Mouse (Mus musculus): ENCODE measurements at regions not wholly inside any gene's neighbourhood (a gene's known extent, or its start where the extent isn't known, plus 50 kb on each side); places are given as distances from the start of the nearest gene placed in this dataset.

GRCm38 (mm10) chr11:112607359-112607758 is 174.7 kb upstream of the Sox9 start:
- H3K36me3 ChIP-seq (replicated peaks; ENCODE audit: control insufficient read depth, insufficient read depth, low read depth): no peaks in the 10 kb centered on the region
- no peak overlapping the region for H3K9ac ChIP-seq (replicated peaks)
- H3K27me3 ChIP-seq (ENCODE audit: control insufficient read depth, insufficient read depth, low read length): no peaks in the 10 kb centered on the region
- no peak overlapping the region for H3K27ac ChIP-seq
- TF ChIP-seq EP300 (IDR thresholded peaks at IDR 0.05; ENCODE audit: low read depth): no peak
- TF ChIP-seq CTCF (IDR thresholded peaks at IDR 0.05; ENCODE audit: low read depth): no peak
- no peaks in the 10 kb centered on the region for H3K9me3 ChIP-seq (ENCODE audit: control insufficient read depth, low read length)
- no peak overlapping the region for H3K4me3 ChIP-seq (ENCODE audit: insufficient read depth in 1 of 2, low read depth in 2 of 2, low read length in 2 of 2)
- 55% methylated on average over 1 of the region's 1 CpGs for WGBS (ENCODE audit: insufficient replicate concordance)
- no peak overlapping the region for H3K4me2 ChIP-seq (ENCODE audit: low read depth)
- DNase-seq (ENCODE audit: low read depth in 3 of 3, low spot score in 3 of 3): no peak
- no peaks in the 10 kb centered on the region for H3K4me1 ChIP-seq (replicated peaks; ENCODE audit: control insufficient read depth in 2 of 2, insufficient read depth in 2 of 2, low read length in 1 of 2)
- ATAC-seq (ENCODE audit: insufficient read depth): no peak

DNA sequence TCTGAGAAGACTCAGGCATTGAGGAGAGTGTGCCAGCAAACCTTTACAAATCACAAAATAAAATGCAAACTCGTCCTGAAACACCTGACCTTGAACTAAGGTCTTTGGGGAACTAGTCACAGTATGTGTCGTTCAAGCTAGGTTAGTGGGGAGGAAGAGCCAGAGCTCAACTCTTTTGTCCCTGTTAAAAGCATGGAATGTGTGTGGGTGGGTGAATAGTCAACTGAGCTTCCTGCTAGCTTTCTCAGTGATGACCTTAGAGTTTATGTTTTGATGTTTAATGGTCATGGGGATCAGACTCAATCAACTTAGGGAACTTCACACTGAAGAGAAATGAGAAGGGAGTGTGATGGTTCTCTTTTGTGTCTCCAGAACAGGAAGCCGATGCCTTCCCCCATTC is 172.7 kb upstream of the Sox9 start:
- no peak for DNase-seq (ENCODE audit: low read depth in 3 of 3, low spot score in 3 of 3)
- Histone ChIP-seq H3K27me3 (ENCODE audit: control insufficient read depth, insufficient read depth, low read length) (no peaks in the 10 kb centered on the region), H3K4me1 (replicated peaks; ENCODE audit: control insufficient read depth in 2 of 2, insufficient read depth in 2 of 2, low read length in 1 of 2) (no peaks in the 10 kb centered on the region)

DNA sequence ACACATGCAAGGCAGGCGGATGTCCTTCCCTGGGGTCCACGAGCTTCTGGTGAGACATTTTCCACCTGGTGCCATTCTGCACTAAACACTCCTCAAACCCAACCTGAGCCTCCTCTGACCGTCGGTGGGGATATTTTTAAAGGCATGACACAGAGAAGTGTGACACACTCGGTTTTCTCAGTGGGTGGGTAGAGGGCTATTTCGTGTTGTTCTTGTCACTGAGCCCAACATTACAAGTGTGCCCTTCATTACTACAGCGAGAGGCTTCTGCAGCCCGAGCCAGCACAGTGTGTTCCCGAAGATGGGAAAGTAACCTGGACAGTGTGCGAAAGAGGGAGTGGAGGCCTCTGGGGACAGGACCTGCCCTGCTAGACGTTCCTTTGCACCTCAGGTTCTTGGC is 171.0 kb upstream of the Sox9 start:
- H3K9me3 ChIP-seq (ENCODE audit: control insufficient read depth, low read length): no peaks in the 10 kb centered on the region
- no peak for ATAC-seq (ENCODE audit: insufficient read depth)
- no peaks in the 10 kb centered on the region for H3K36me3 ChIP-seq (replicated peaks; ENCODE audit: control insufficient read depth, insufficient read depth, low read depth)
- H3K9ac ChIP-seq (replicated peaks): no peak overlapping the region
- TF ChIP-seq CTCF (IDR thresholded peaks at IDR 0.05; ENCODE audit: low read depth): no peak
- TF ChIP-seq EP300 (IDR thresholded peaks at IDR 0.05; ENCODE audit: low read depth): no peak
- DNase-seq (ENCODE audit: low read depth in 3 of 3, low spot score in 3 of 3): no peak
- no peaks in the 10 kb centered on the region for H3K27me3 ChIP-seq (ENCODE audit: control insufficient read depth, insufficient read depth, low read length)
- no peak overlapping the region for H3K4me3 ChIP-seq (ENCODE audit: insufficient read depth in 1 of 2, low read depth in 2 of 2, low read length in 2 of 2)
- H3K4me2 ChIP-seq (ENCODE audit: low read depth): no peak overlapping the region
- no peak overlapping the region for H3K27ac ChIP-seq
- WGBS (ENCODE audit: insufficient replicate concordance): 60% methylated on average over 11 of the region's 11 CpGs
- no peaks in the 10 kb centered on the region for H3K4me1 ChIP-seq (replicated peaks; ENCODE audit: control insufficient read depth in 2 of 2, insufficient read depth in 2 of 2, low read length in 1 of 2)

More for the DNA sequence above, 172.7 kb upstream of the Sox9 start:
- Histone ChIP-seq H3K27ac (no peak overlapping the region), H3K9ac (replicated peaks) (no peak overlapping the region), H3K4me3 (ENCODE audit: insufficient read depth in 1 of 2, low read depth in 2 of 2, low read length in 2 of 2) (no peak overlapping the region), H3K9me3 (ENCODE audit: control insufficient read depth, low read length) (no peaks in the 10 kb centered on the region), H3K36me3 (replicated peaks; ENCODE audit: control insufficient read depth, insufficient read depth, low read depth) (no peaks in the 10 kb centered on the region), H3K4me2 (ENCODE audit: low read depth) (no peak overlapping the region)
- ATAC-seq (ENCODE audit: insufficient read depth): no peak
- TF ChIP-seq EP300 (IDR thresholded peaks at IDR 0.05; ENCODE audit: low read depth): no peak
- TF ChIP-seq CTCF (IDR thresholded peaks at IDR 0.05; ENCODE audit: low read depth): no peak
- 38% methylated on average over 3 of the region's 3 CpGs for WGBS (ENCODE audit: insufficient replicate concordance)

DNA sequence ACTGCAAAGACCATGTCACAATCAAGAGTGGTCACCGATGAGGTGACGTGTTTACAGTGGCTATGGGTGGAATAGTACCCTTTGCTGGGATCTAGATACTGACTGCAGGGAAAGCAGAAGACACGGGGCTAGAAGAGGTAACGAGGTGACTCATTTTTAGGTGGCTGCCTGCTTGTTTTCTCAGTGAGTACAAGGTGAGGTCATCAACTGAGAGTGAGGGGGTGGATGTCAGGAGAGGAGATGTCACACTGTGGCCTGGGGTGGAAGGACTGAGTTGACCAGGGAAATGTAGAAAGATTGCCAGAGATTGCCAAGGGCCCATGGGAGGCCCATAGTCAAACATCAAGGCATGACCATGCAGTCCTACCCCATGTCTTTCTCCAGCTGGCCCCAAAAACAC is 166.4 kb upstream of the Sox9 start:
- Histone ChIP-seq H3K27ac (no peak overlapping the region), H3K4me1 (replicated peaks; ENCODE audit: control insufficient read depth in 2 of 2, insufficient read depth in 2 of 2, low read length in 1 of 2) (no peaks in the 10 kb centered on the region), H3K4me3 (ENCODE audit: insufficient read depth in 1 of 2, low read depth in 2 of 2, low read length in 2 of 2) (no peak overlapping the region), H3K9ac (replicated peaks) (no peak overlapping the region), H3K36me3 (replicated peaks; ENCODE audit: control insufficient read depth, insufficient read depth, low read depth) (no peaks in the 10 kb centered on the region), H3K9me3 (ENCODE audit: control insufficient read depth, low read length) (no peaks in the 10 kb centered on the region), H3K27me3 (ENCODE audit: control insufficient read depth, insufficient read depth, low read length) (no peaks in the 10 kb centered on the region), H3K4me2 (ENCODE audit: low read depth) (no peak overlapping the region)
- WGBS (ENCODE audit: insufficient replicate concordance): 56% methylated on average over 4 of the region's 4 CpGs
- DNase-seq (ENCODE audit: low read depth in 3 of 3, low spot score in 3 of 3) (no peak), ATAC-seq (ENCODE audit: insufficient read depth) (no peak)
- TF ChIP-seq CTCF (IDR thresholded peaks at IDR 0.05; ENCODE audit: low read depth) (no peak), EP300 (IDR thresholded peaks at IDR 0.05; ENCODE audit: low read depth) (no peak)

GRCm38 (mm10) chr11:112616942-112617341 is 165.1 kb upstream of the Sox9 start:
- 58% methylated on average over 2 of the region's 2 CpGs for WGBS (ENCODE audit: insufficient replicate concordance)
- H3K4me2 ChIP-seq (ENCODE audit: low read depth): no peak overlapping the region
- H3K27me3 ChIP-seq (ENCODE audit: control insufficient read depth, insufficient read depth, low read length): no peaks in the 10 kb centered on the region
- DNase-seq (ENCODE audit: low read depth in 3 of 3, low spot score in 3 of 3): no peak
- H3K4me1 ChIP-seq (replicated peaks; ENCODE audit: control insufficient read depth in 2 of 2, insufficient read depth in 2 of 2, low read length in 1 of 2): no peaks in the 10 kb centered on the region
- H3K36me3 ChIP-seq (replicated peaks; ENCODE audit: control insufficient read depth, insufficient read depth, low read depth): no peaks in the 10 kb centered on the region
- no peak overlapping the region for H3K27ac ChIP-seq
- H3K9ac ChIP-seq (replicated peaks): no peak overlapping the region
- ATAC-seq (ENCODE audit: insufficient read depth): no peak
- TF ChIP-seq CTCF (IDR thresholded peaks at IDR 0.05; ENCODE audit: low read depth) (no peak), EP300 (IDR thresholded peaks at IDR 0.05; ENCODE audit: low read depth) (no peak)
- no peaks in the 10 kb centered on the region for H3K9me3 ChIP-seq (ENCODE audit: control insufficient read depth, low read length)
- no peak overlapping the region for H3K4me3 ChIP-seq (ENCODE audit: insufficient read depth in 1 of 2, low read depth in 2 of 2, low read length in 2 of 2)

All from liver, embryonic 14.5 days (tissue).